Mouse (Mus musculus) C2C12 (cell line): ENCODE data around the gene Cryaa. TPM values are rescaled to one million over a fixed set of nuclear protein-coding genes. Genes with fewer than 3 reads are reported as not detected.

Source experiments
- H3K27me3 ChIP-seq: one replicate; pipeline ENCODE4 v1.6.1; 2011; ENCODE audit not compliant: control insufficient read depth, insufficient read depth, insufficient read length
- H3K36me3 ChIP-seq: one replicate; pipeline ENCODE4 v1.6.1; 2011; ENCODE audit not compliant: control insufficient read depth, insufficient read depth
- H3K4me3 ChIP-seq: one replicate; pipeline ENCODE4 v1.5.1; 2011; ENCODE audit warnings: mild to moderate bottlenecking, control low read depth; ENCODE audit not compliant: poor library complexity, insufficient read depth, severe bottlenecking
- H3K79me2 ChIP-seq: one replicate; pipeline ENCODE4 v1.6.1; 2011; ENCODE audit not compliant: control insufficient read depth, insufficient read depth
- H3K79me3 ChIP-seq: one replicate; pipeline ENCODE4 v1.6.1; 2011; ENCODE audit warnings: low read depth, control low read depth
- H3ac ChIP-seq: one replicate; pipeline ENCODE3; 2011; ENCODE audit warnings: low read depth; ENCODE audit not compliant: control insufficient read depth, insufficient read length
- CEBPB ChIP-seq: IDR thresholded peaks from one replicate; pipeline ENCODE4 v1.6.1; 2011; ENCODE audit warnings: low read depth, mild to moderate bottlenecking, control low read depth, moderate library complexity
- CTCF ChIP-seq: IDR thresholded peaks from one replicate; pipeline ENCODE4 v1.5.1; 2011; ENCODE audit not compliant: control insufficient read depth, insufficient read depth, insufficient read length
- FOSL1 ChIP-seq: IDR thresholded peaks from one replicate; pipeline ENCODE4 v1.8.0; 2011; ENCODE audit warnings: mild to moderate bottlenecking, low read length; ENCODE audit not compliant: poor library complexity, insufficient read depth, severe bottlenecking
- MAX ChIP-seq: IDR thresholded peaks from one replicate; pipeline ENCODE4 v1.6.1; 2011; ENCODE audit warnings: mild to moderate bottlenecking, control low read depth
- MYOD1 ChIP-seq: IDR thresholded peaks from one replicate; pipeline ENCODE4 v1.6.1; 2011; ENCODE audit warnings: low read depth; ENCODE audit not compliant: control insufficient read depth, insufficient read length
- MYOG ChIP-seq: IDR thresholded peaks from one replicate; pipeline ENCODE4 v1.6.1; 2011; ENCODE audit not compliant: control insufficient read depth, insufficient read length; ENCODE audit errors: extremely low read depth
- USF1 ChIP-seq: IDR thresholded peaks from one replicate; pipeline ENCODE4 v1.6.1; 2011; ENCODE audit warnings: low read depth, mild to moderate bottlenecking, control low read depth, moderate library complexity
- polyA plus RNA-seq: library from polyadenylated mRNA; unstranded; fragments of >200 nt; fragmentation: generic; extraction: Trizol; gene quantifications from one replicate; pipeline ENCODE4 v1.2.1, GENCODE M21; 2012; ENCODE audit warnings: missing spikeins

The Cryaa gene
- polyA plus RNA-seq, 1 experiment, result not detected

GRCm38 (mm10) chr17:31725366-31725765 lies 47.8 kb downstream of the Cryaa start:
- H3K27me3 ChIP-seq, result no peaks in the 10 kb centered on the region
- H3K4me3 ChIP-seq, result no peak overlapping the region
- no peaks in the 10 kb centered on the region for H3K79me2 ChIP-seq
- no peaks in the 10 kb centered on the region for H3K36me3 ChIP-seq
- no peak overlapping the region for H3ac ChIP-seq
- TF ChIP-seq MYOD1 (no peak), FOSL1 (no peak), MAX (no peak), USF1 (no peak), MYOG (no peak), CEBPB (no peak), CTCF (no peak)
- no peaks in the 10 kb centered on the region for H3K79me3 ChIP-seq

GRCm38 (mm10) chr17:31726216-31726615 lies 48.6 kb downstream of the Cryaa start:
- TF ChIP-seq MAX (no peak), USF1 (no peak), MYOG (no peak), MYOD1 (no peak), CEBPB (no peak), CTCF (no peak), FOSL1 (no peak)
- Histone ChIP-seq H3K79me2 (no peaks in the 10 kb centered on the region), H3ac (no peak overlapping the region), H3K4me3 (no peak overlapping the region), H3K27me3 (no peaks in the 10 kb centered on the region), H3K36me3 (no peaks in the 10 kb centered on the region), H3K79me3 (no peaks in the 10 kb centered on the region)

- Histone ChIP-seq H3ac (no peak overlapping the region), H3K27me3 (no peaks in the 10 kb centered on the region), H3K36me3 (no peaks in the 10 kb centered on the region), H3K4me3 (no peak overlapping the region), H3K79me3 (no peaks in the 10 kb centered on the region), H3K79me2 (no peaks in the 10 kb centered on the region)
- TF ChIP-seq MAX, result no peak
- TF ChIP-seq CEBPB, result no peak
- TF ChIP-seq MYOD1, result no peak
- no peak for TF ChIP-seq MYOG
- TF ChIP-seq USF1, result no peak
- TF ChIP-seq CTCF, result no peak
- no peak for TF ChIP-seq FOSL1
Measured at GRCm38 (mm10) chr17:31727230-31727629, 49.6 kb downstream of the Cryaa start.

GRCm38 (mm10) chr17:31728043-31728442 lies 50.4 kb downstream of the Cryaa start:
- no peaks in the 10 kb centered on the region for H3K79me2 ChIP-seq
- H3K4me3 ChIP-seq, result no peak overlapping the region
- H3K79me3 ChIP-seq, result no peaks in the 10 kb centered on the region
- no peak for TF ChIP-seq MYOD1
- no peak for TF ChIP-seq MYOG
- no peak for TF ChIP-seq MAX
- no peak for TF ChIP-seq CEBPB
- no peak for TF ChIP-seq CTCF
- no peak for TF ChIP-seq USF1
- TF ChIP-seq FOSL1, result no peak
- H3K36me3 ChIP-seq, result no peaks in the 10 kb centered on the region
- no peaks in the 10 kb centered on the region for H3K27me3 ChIP-seq
- H3ac ChIP-seq, result no peak overlapping the region

DNA sequence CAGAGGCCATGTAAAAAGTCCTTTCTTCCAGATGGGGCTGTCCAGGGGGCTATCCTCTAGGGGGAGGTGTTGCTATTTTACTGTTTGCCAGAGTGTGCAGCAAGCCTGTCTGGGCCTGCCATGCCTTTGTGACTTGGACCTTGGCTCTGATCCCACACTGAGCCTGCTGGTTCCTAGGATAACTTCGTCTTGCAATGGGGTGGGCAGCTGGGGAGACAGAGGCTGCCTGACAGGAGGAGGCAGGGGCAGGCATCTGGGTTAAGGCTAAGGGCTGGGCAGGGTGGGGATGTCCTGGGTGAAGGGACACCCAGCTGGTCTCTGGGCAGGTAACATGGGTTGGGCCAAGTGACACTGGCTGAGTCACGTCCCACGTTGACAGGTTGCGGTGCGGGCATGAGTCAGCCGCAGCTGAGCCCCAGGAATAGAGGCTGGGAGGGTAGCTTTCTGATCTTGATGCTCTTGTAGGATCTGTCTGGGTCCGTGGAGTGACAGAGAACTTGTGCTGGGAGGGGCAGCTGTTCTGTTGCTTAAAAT lies 51.4 kb downstream of the Cryaa start:
- Histone ChIP-seq H3K27me3 (no peaks in the 10 kb centered on the region), H3K36me3 (no peaks in the 10 kb centered on the region), H3K79me2 (no peaks in the 10 kb centered on the region), H3K79me3 (no peaks in the 10 kb centered on the region), H3ac (no peak overlapping the region), H3K4me3 (no peak overlapping the region)
- TF ChIP-seq CTCF (no peak), MYOG (no peak), CEBPB (no peak), MAX (no peak), USF1 (no peak), FOSL1 (no peak), MYOD1 (no peak)

DNA sequence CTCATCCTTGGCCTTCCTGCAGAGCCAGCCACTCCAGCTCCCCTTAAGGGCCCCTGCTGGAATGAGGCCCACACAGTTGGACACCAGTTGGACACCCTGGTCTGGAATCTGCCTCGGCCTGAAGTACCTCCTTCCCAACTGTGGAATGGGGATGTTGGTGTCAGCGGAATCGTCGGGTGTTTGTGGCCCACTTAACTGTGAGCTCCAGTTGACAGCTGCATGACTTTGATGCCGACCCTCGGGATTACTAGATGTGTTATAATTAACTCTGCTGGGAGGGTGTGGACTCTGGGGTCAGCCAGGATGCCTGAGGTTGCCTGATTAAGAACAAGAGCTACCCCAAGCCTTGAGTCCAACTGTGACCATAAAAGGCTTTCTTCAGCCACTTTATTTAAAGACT lies 53.4 kb downstream of the Cryaa start:
- Histone ChIP-seq H3K4me3 (no peak overlapping the region), H3K36me3 (no peaks in the 10 kb centered on the region), H3ac (no peak overlapping the region), H3K79me3 (no peaks in the 10 kb centered on the region), H3K79me2 (no peaks in the 10 kb centered on the region), H3K27me3 (no peaks in the 10 kb centered on the region)
- TF ChIP-seq MAX (no peak), USF1 (no peak), CEBPB (no peak), MYOD1 (no peak), FOSL1 (no peak), CTCF (no peak), MYOG (no peak)

Other genes starting within 250 kb of the Cryaa start
- 48.5 TPM for gene Wdr4, start 157.8 kb upstream of the Cryaa start, polyA plus RNA-seq
- 178 TPM for gene Ndufv3, start 157.7 kb upstream of the Cryaa start, polyA plus RNA-seq
- gene Pknox1, start 113.1 kb upstream of the Cryaa start, polyA plus RNA-seq, result 13.6 TPM
- 0.25 TPM for gene Cbs, start 40.6 kb upstream of the Cryaa start, polyA plus RNA-seq
- gene U2af1, start 18.9 kb upstream of the Cryaa start, polyA plus RNA-seq, result 283 TPM
- 9.3 TPM for gene Sik1, start 178.0 kb downstream of the Cryaa start, polyA plus RNA-seq